Mouse (Mus musculus): ENCODE results near the gene Olfr839-ps1. TPM values are rescaled to one million over a fixed set of nuclear protein-coding genes. Genes with fewer than 3 reads are reported as not detected.

Olfr839-ps1 gene
- polyA plus RNA-seq (2016; fragmentation: Nextera tagmentation; extraction: Ambion mirVana) = not detected in 2 replicates

DNA sequence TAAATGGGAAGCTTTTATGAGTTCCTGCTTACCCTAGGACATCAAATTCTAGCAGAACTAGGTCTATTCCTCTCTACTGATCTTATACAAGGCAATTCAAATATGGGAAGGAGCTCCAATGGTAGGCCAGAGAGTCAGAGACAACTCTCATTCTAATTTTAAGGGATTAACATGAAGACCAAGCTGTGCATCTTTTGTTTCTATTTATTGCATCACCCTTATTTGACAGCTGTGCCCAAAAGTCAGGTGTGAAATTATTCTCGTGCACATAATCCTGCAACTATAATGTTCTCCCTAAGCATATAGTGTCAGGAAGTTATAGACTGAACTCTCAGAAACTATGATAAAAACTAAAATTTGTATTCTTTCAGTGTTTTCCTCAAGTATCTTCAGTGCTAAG, at the start of gene Olfr839-ps1:
Olfr839-ps1 (minus strand) TSS at position 101 of the 400 bp plus-strand sequence.
- no peaks in the 10 kb centered on the region for H3K9me3 ChIP-seq
- no peaks in the 10 kb centered on the region for H3K4me1 ChIP-seq
- H3K36me3 ChIP-seq = no peaks in the 10 kb centered on the region
- H3K27ac ChIP-seq = no peak within 1 kb of the TSS
- WGBS = 67% methylated on average over 1 of the region's 1 CpGs
- H3K4me3 ChIP-seq = no peak within 1 kb of the TSS
- no peak for DNase-seq (ENCODE audit: low spot score)
- H3K27me3 ChIP-seq (ENCODE audit: insufficient read depth, poor library complexity, severe bottlenecking) = no peaks in the 10 kb centered on the region

GRCm38 (mm10) chr9:19136017-19136416, 41.1 kb downstream of the Olfr839-ps1 start, which contains the start of gene Olfr837:
Gene Olfr837 (plus strand): TSS chr9:19136317.
- H3K9me3 ChIP-seq = no peaks in the 10 kb centered on the region
- 72% methylated on average over 1 of the region's 1 CpGs for WGBS
- DNase-seq (ENCODE audit: low spot score) = no peak

GRCm38 (mm10) chr9:19120082-19120481, 57.0 kb downstream of the Olfr839-ps1 start, which contains the start of gene Olfr836:
Gene Olfr836 (plus strand): TSS chr9:19120382.
- DNase-seq (ENCODE audit: low spot score) = no peak
- H3K36me3 ChIP-seq = no peaks in the 10 kb centered on the region
- no peaks in the 10 kb centered on the region for H3K27me3 ChIP-seq (ENCODE audit: insufficient read depth, poor library complexity, severe bottlenecking)
- H3K9me3 ChIP-seq = no peaks in the 10 kb centered on the region
- H3K4me3 ChIP-seq = no peak within 1 kb of the TSS
- no peak within 1 kb of the TSS for H3K27ac ChIP-seq
- H3K4me1 ChIP-seq = no peaks in the 10 kb centered on the region

More at GRCm38 (mm10) chr9:19136017-19136416, 41.1 kb downstream of the Olfr839-ps1 start, which contains the start of gene Olfr837:
- no peaks in the 10 kb centered on the region for H3K36me3 ChIP-seq
- H3K27me3 ChIP-seq (ENCODE audit: insufficient read depth, poor library complexity, severe bottlenecking) = no peaks in the 10 kb centered on the region
- H3K4me1 ChIP-seq = no peaks in the 10 kb centered on the region
- H3K4me3 ChIP-seq = no peak within 1 kb of the TSS
- H3K27ac ChIP-seq = no peak within 1 kb of the TSS

Other genes starting within 250 kb of the Olfr839-ps1 start
- gene Olfr832, start 240.2 kb downstream of the Olfr839-ps1 start, polyA plus RNA-seq (2016; fragmentation: Nextera tagmentation; extraction: Ambion mirVana) = not detected in 2 replicates
- gene Olfr834, start 189.3 kb downstream of the Olfr839-ps1 start, polyA plus RNA-seq (2016; fragmentation: Nextera tagmentation; extraction: Ambion mirVana) = not detected in 2 replicates
- not detected in 2 replicates for gene Olfr835, start 144.6 kb downstream of the Olfr839-ps1 start, polyA plus RNA-seq (2016; fragmentation: Nextera tagmentation; extraction: Ambion mirVana)
- gene Olfr836, start 56.9 kb downstream of the Olfr839-ps1 start, polyA plus RNA-seq (2016; fragmentation: Nextera tagmentation; extraction: Ambion mirVana) = not detected in 2 replicates
- gene Olfr837, start 41.0 kb downstream of the Olfr839-ps1 start, polyA plus RNA-seq (2016; fragmentation: Nextera tagmentation; extraction: Ambion mirVana) = not detected in 2 replicates
- not detected in 2 replicates for gene Olfr843, start 74.7 kb upstream of the Olfr839-ps1 start, polyA plus RNA-seq (2016; fragmentation: Nextera tagmentation; extraction: Ambion mirVana)
- not detected in 2 replicates for gene Olfr844, start 139.0 kb upstream of the Olfr839-ps1 start, polyA plus RNA-seq (2016; fragmentation: Nextera tagmentation; extraction: Ambion mirVana)
- gene Olfr845, start 159.1 kb upstream of the Olfr839-ps1 start, polyA plus RNA-seq (2016; fragmentation: Nextera tagmentation; extraction: Ambion mirVana) = not detected in 2 replicates
- not detected in 2 replicates for gene Olfr846, start 186.7 kb upstream of the Olfr839-ps1 start, polyA plus RNA-seq (2016; fragmentation: Nextera tagmentation; extraction: Ambion mirVana)
- gene Olfr847, start 201.4 kb upstream of the Olfr839-ps1 start, polyA plus RNA-seq (2016; fragmentation: Nextera tagmentation; extraction: Ambion mirVana) = not detected in 2 replicates